Mouse (Mus musculus): ENCODE results near the gene Edil3. TPM values are rescaled to one million over a fixed set of nuclear protein-coding genes. Genes with fewer than 3 reads are reported as not detected.
"Not testable (repeated sequence)": the region's sequence is repeated elsewhere in the genome, so short reads cannot be mapped to it uniquely, and the experiment has no call there.

Gene Edil3
- polyA plus RNA-seq, 1 experiment from 2014 or later: 7.7 TPM

- H3K27ac ChIP-seq (ENCODE audit: low read length): no peak overlapping the region
- no peak overlapping the region for H3K4me2 ChIP-seq (ENCODE audit: low read depth, low read length)
- no peak for ATAC-seq (ENCODE audit: insufficient read depth, low FRiP score)
- H3K9ac ChIP-seq (ENCODE audit: low read length): no peak overlapping the region
- no peaks in the 10 kb centered on the region for H3K36me3 ChIP-seq (ENCODE audit: control insufficient read depth, insufficient read depth, low read length)
- H3K27me3 ChIP-seq (ENCODE audit: control insufficient read depth, insufficient read depth, low read length): no peaks in the 10 kb centered on the region
- 88% methylated on average over 1 of the region's 1 CpGs for WGBS
- H3K9me3 ChIP-seq (replicated peaks; ENCODE audit: control insufficient read depth, low read length): no peaks in the 10 kb centered on the region
- H3K4me3 ChIP-seq (replicated peaks; ENCODE audit: low read length): no peak overlapping the region
- no peaks in the 10 kb centered on the region for H3K4me1 ChIP-seq (ENCODE audit: control insufficient read depth, insufficient read depth, low read length)
These were observed 220.2 kb downstream of the Edil3 start for GRCm38 (mm10) chr13:89041495-89041894.

GRCm38 (mm10) chr13:89070132-89070531 lies 248.9 kb downstream of the Edil3 start:
- not testable (repeated sequence) for H3K27ac ChIP-seq (ENCODE audit: low read length); ATAC-seq (ENCODE audit: insufficient read depth, low FRiP score); H3K27me3 ChIP-seq (ENCODE audit: control insufficient read depth, insufficient read depth, low read length); H3K9ac ChIP-seq (ENCODE audit: low read length); H3K4me1 ChIP-seq (ENCODE audit: control insufficient read depth, insufficient read depth, low read length); H3K4me3 ChIP-seq (replicated peaks; ENCODE audit: low read length); H3K9me3 ChIP-seq (replicated peaks; ENCODE audit: control insufficient read depth, low read length); H3K4me2 ChIP-seq (ENCODE audit: low read depth, low read length); H3K36me3 ChIP-seq (ENCODE audit: control insufficient read depth, insufficient read depth, low read length)

GRCm38 (mm10) chr13:89076212-89076611 lies 254.9 kb downstream of the Edil3 start:
- H3K4me1 ChIP-seq (ENCODE audit: control insufficient read depth, insufficient read depth, low read length): no peaks in the 10 kb centered on the region
- H3K9me3 ChIP-seq (replicated peaks; ENCODE audit: control insufficient read depth, low read length): no peaks in the 10 kb centered on the region
- H3K4me2 ChIP-seq (ENCODE audit: low read depth, low read length): no peak overlapping the region
- H3K36me3 ChIP-seq (ENCODE audit: control insufficient read depth, insufficient read depth, low read length): no peaks in the 10 kb centered on the region
- H3K27me3 ChIP-seq (ENCODE audit: control insufficient read depth, insufficient read depth, low read length): no peaks in the 10 kb centered on the region
- 90% methylated on average over 1 of the region's 1 CpGs for WGBS
- ATAC-seq (ENCODE audit: insufficient read depth, low FRiP score): no peak
- H3K9ac ChIP-seq (ENCODE audit: low read length): no peak overlapping the region
- no peak overlapping the region for H3K27ac ChIP-seq (ENCODE audit: low read length)
- no peak overlapping the region for H3K4me3 ChIP-seq (replicated peaks; ENCODE audit: low read length)

GRCm38 (mm10) chr13:89105889-89106288 lies 284.6 kb downstream of the Edil3 start:
- Histone ChIP-seq H3K4me3 (replicated peaks; ENCODE audit: low read length) (no peak overlapping the region), H3K9me3 (replicated peaks; ENCODE audit: control insufficient read depth, low read length) (no peaks in the 10 kb centered on the region), H3K27ac (ENCODE audit: low read length) (no peak overlapping the region), H3K4me2 (ENCODE audit: low read depth, low read length) (no peak overlapping the region), H3K27me3 (ENCODE audit: control insufficient read depth, insufficient read depth, low read length) (no peaks in the 10 kb centered on the region), H3K4me1 (ENCODE audit: control insufficient read depth, insufficient read depth, low read length) (no peaks in the 10 kb centered on the region), H3K9ac (ENCODE audit: low read length) (no peak overlapping the region), H3K36me3 (ENCODE audit: control insufficient read depth, insufficient read depth, low read length) (no peaks in the 10 kb centered on the region)
- 40% methylated on average over 1 of the region's 1 CpGs for WGBS
- no peak for ATAC-seq (ENCODE audit: insufficient read depth, low FRiP score)

GRCm38 (mm10) chr13:89117551-89117950 lies 296.3 kb downstream of the Edil3 start:
- no peak for ATAC-seq (ENCODE audit: insufficient read depth, low FRiP score)
- Histone ChIP-seq H3K9me3 (replicated peaks; ENCODE audit: control insufficient read depth, low read length) (no peaks in the 10 kb centered on the region), H3K9ac (ENCODE audit: low read length) (no peak overlapping the region), H3K4me1 (ENCODE audit: control insufficient read depth, insufficient read depth, low read length) (no peaks in the 10 kb centered on the region), H3K27ac (ENCODE audit: low read length) (no peak overlapping the region), H3K4me2 (ENCODE audit: low read depth, low read length) (no peak overlapping the region), H3K27me3 (ENCODE audit: control insufficient read depth, insufficient read depth, low read length) (no peaks in the 10 kb centered on the region), H3K4me3 (replicated peaks; ENCODE audit: low read length) (no peak overlapping the region), H3K36me3 (ENCODE audit: control insufficient read depth, insufficient read depth, low read length) (no peaks in the 10 kb centered on the region)
- 45% methylated on average over 2 of the region's 2 CpGs for WGBS

GRCm38 (mm10) chr13:89119809-89120208 lies 298.5 kb downstream of the Edil3 start:
- no peaks in the 10 kb centered on the region for H3K4me1 ChIP-seq (ENCODE audit: control insufficient read depth, insufficient read depth, low read length)
- H3K9ac ChIP-seq (ENCODE audit: low read length): no peak overlapping the region
- no peaks in the 10 kb centered on the region for H3K36me3 ChIP-seq (ENCODE audit: control insufficient read depth, insufficient read depth, low read length)
- no peak overlapping the region for H3K4me2 ChIP-seq (ENCODE audit: low read depth, low read length)
- WGBS: 64% methylated on average over 8 of the region's 8 CpGs
- H3K27me3 ChIP-seq (ENCODE audit: control insufficient read depth, insufficient read depth, low read length): no peaks in the 10 kb centered on the region
- ATAC-seq (ENCODE audit: insufficient read depth, low FRiP score): no peak
- H3K4me3 ChIP-seq (replicated peaks; ENCODE audit: low read length): no peak overlapping the region
- no peaks in the 10 kb centered on the region for H3K9me3 ChIP-seq (replicated peaks; ENCODE audit: control insufficient read depth, low read length)
- H3K27ac ChIP-seq (ENCODE audit: low read length): no peak overlapping the region

GRCm38 (mm10) chr13:89122511-89123253 lies 301.4 kb downstream of the Edil3 start:
- H3K27ac ChIP-seq (ENCODE audit: low read length): no peak overlapping the region
- no peak overlapping the region for H3K9ac ChIP-seq (ENCODE audit: low read length)
- no peak for ATAC-seq (ENCODE audit: insufficient read depth, low FRiP score)
- H3K9me3 ChIP-seq (replicated peaks; ENCODE audit: control insufficient read depth, low read length): no peaks in the 10 kb centered on the region
- 49% methylated on average over 6 of the region's 6 CpGs for whole genome bisulfite sequencing
- H3K36me3 ChIP-seq (ENCODE audit: control insufficient read depth, insufficient read depth, low read length): no peaks in the 10 kb centered on the region
- H3K27me3 ChIP-seq (ENCODE audit: control insufficient read depth, insufficient read depth, low read length): no peaks in the 10 kb centered on the region
- H3K4me2 ChIP-seq (ENCODE audit: low read depth, low read length): no peak overlapping the region
- no peaks in the 10 kb centered on the region for H3K4me1 ChIP-seq (ENCODE audit: control insufficient read depth, insufficient read depth, low read length)
- H3K4me3 ChIP-seq (replicated peaks; ENCODE audit: low read length): no peak overlapping the region

- Histone ChIP-seq H3K27ac (ENCODE audit: low read length) (no peak overlapping the region), H3K9me3 (replicated peaks; ENCODE audit: control insufficient read depth, low read length) (no peaks in the 10 kb centered on the region), H3K9ac (ENCODE audit: low read length) (no peak overlapping the region), H3K36me3 (ENCODE audit: control insufficient read depth, insufficient read depth, low read length) (no peaks in the 10 kb centered on the region), H3K4me3 (replicated peaks; ENCODE audit: low read length) (no peak overlapping the region), H3K27me3 (ENCODE audit: control insufficient read depth, insufficient read depth, low read length) (no peaks in the 10 kb centered on the region), H3K4me1 (ENCODE audit: control insufficient read depth, insufficient read depth, low read length) (no peaks in the 10 kb centered on the region), H3K4me2 (ENCODE audit: low read depth, low read length) (no peak overlapping the region)
- ATAC-seq (ENCODE audit: insufficient read depth, low FRiP score): no peak
- 87% methylated on average over 5 of the region's 5 CpGs for WGBS
These were observed 302.1 kb downstream of the Edil3 start for GRCm38 (mm10) chr13:89123396-89123795.

- Histone ChIP-seq H3K27ac (ENCODE audit: low read length) (no peak overlapping the region), H3K9me3 (replicated peaks; ENCODE audit: control insufficient read depth, low read length) (no peaks in the 10 kb centered on the region), H3K4me3 (replicated peaks; ENCODE audit: low read length) (no peak overlapping the region), H3K4me2 (ENCODE audit: low read depth, low read length) (no peak overlapping the region), H3K36me3 (ENCODE audit: control insufficient read depth, insufficient read depth, low read length) (no peaks in the 10 kb centered on the region), H3K4me1 (ENCODE audit: control insufficient read depth, insufficient read depth, low read length) (0 out of 2 replicates have a peak, but pooled peaks cover 3% of the 10 kb centered on the region), H3K27me3 (ENCODE audit: control insufficient read depth, insufficient read depth, low read length) (no peaks in the 10 kb centered on the region), H3K9ac (ENCODE audit: low read length) (no peak overlapping the region)
- ATAC-seq (ENCODE audit: insufficient read depth, low FRiP score): no peak
- WGBS: 56% methylated on average over 4 of the region's 4 CpGs
These were observed 324.8 kb downstream of the Edil3 start for GRCm38 (mm10) chr13:89146056-89146547.

Data from stomach, embryonic 16.5 days (tissue).